Mouse (Mus musculus): ENCODE measurements at regions not wholly inside any gene's neighbourhood (a gene's known extent, or its start where the extent isn't known, plus 50 kb on each side); places are given as distances from the start of the nearest gene placed in this dataset.

DNA sequence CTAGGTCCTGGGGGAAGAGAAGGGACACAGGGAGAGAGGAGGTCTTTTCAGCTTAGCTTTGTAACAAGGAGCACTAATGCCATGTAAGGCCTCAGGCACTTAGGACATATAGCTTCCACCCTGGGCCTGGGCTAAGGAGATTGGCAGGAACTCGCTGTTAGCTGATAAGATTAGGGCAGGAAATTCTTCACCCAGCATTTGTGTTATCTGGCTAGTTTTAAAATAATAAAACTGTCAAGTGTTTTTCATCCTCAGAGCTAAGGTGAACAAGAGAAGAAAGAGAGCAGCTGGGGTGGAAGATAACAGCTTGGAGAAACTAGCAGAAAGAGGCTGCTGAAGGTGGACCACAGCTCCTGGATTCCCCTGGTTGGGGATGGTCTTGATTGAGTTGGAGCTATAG is 111.0 kb upstream of the Slco6d1 start:
- TF ChIP-seq POLR2A (IDR thresholded peaks at IDR 0.05; ENCODE audit: low read depth, low read length) (no peak), ZKSCAN1 (IDR thresholded peaks at IDR 0.05; ENCODE audit: borderline replicate concordance, low read depth, low read length) (no peak), SMC3 (IDR thresholded peaks at IDR 0.05; ENCODE audit: low read depth, low read length) (no peak), CTCF (conservative IDR thresholded peaks at IDR 0.05 in 1 of 2, IDR thresholded peaks at IDR 0.05 in 1 of 2; ENCODE audit: low read depth in 2 of 2, low read length in 2 of 2) (no peak), RAD21 (IDR thresholded peaks at IDR 0.05; ENCODE audit: low read depth, low read length) (no peak), USF2 (conservative IDR thresholded peaks at IDR 0.05; ENCODE audit: low read depth, low read length) (no peak)
